Mouse (Mus musculus) heart, embryonic 13.5 days (tissue): ENCODE data around the gene Ttll3. TPM values are rescaled to one million over a fixed set of nuclear protein-coding genes. Genes with fewer than 3 reads are reported as not detected.

Experiments
- ATAC-seq: fragments of 200-750 bp; cut with Nextera tagmentation; 2 replicates; pipeline ENCODE4 v1.8.0; 2017; ENCODE audit warnings: moderate TSS enrichment; ENCODE audit not compliant: insufficient number of reproducible peaks, low FRiP score, low TSS enrichment; ENCODE audit errors: extremely low read depth
- H3K27ac ChIP-seq: fragments of 300-500 bp; sonication (generic); replicated peaks from 2 replicates; pipeline ENCODE4 v1.5.1; 2015; ENCODE audit warnings: moderate library complexity, mild to moderate bottlenecking, inconsistent platforms
- H3K27me3 ChIP-seq: fragments of 300-500 bp; sonication (generic); replicated peaks from 2 replicates; pipeline ENCODE4 v1.6.1; 2015; ENCODE audit warnings: mild to moderate bottlenecking, inconsistent platforms
- H3K36me3 ChIP-seq: fragments of 300-500 bp; sonication (generic); 2 replicates; pipeline ENCODE4 v1.6.1; 2015; ENCODE audit warnings: mild to moderate bottlenecking, inconsistent platforms
- H3K4me1 ChIP-seq: fragments of 300-500 bp; sonication (generic); 2 replicates; pipeline ENCODE4 v1.6.1; 2015; ENCODE audit warnings: inconsistent platforms
- H3K4me2 ChIP-seq: fragments of 300-500 bp; sonication (generic); 2 replicates; pipeline ENCODE4 v1.6.1; 2015; ENCODE audit warnings: inconsistent platforms, mild to moderate bottlenecking, moderate library complexity
- H3K4me3 ChIP-seq: fragments of 300-500 bp; sonication (generic); 2 replicates; pipeline ENCODE4 v1.5.1; 2015; ENCODE audit warnings: moderate library complexity, mild to moderate bottlenecking, inconsistent platforms
- H3K9ac ChIP-seq: fragments of 300-500 bp; sonication (generic); 2 replicates; pipeline ENCODE4 v1.6.1; 2015; ENCODE audit warnings: inconsistent platforms, mild to moderate bottlenecking, moderate library complexity
- H3K9me3 ChIP-seq: fragments of 300-500 bp; sonication (generic); 2 replicates; pipeline ENCODE4 v1.6.1; 2016; ENCODE audit warnings: inconsistent platforms
- WGBS: fragments of 180-500 bp; shearing (Covaris S2); methylation state at CpG from one replicate; pipeline ENCODE4 v1.1.7; 2015; ENCODE audit warnings: mixed read lengths; 5-methylcytosine and 5-hydroxymethylcytosine counted together
- polyA plus RNA-seq: library from polyadenylated mRNA; unstranded; fragments of >200 nt; fragmentation: Nextera tagmentation; extraction: Ambion mirVana; gene quantifications from 2 replicates; pipeline ENCODE4 v1.2.1, GENCODE M21; 2015

The Ttll3 gene
- polyA plus RNA-seq, 1 experiment from 2014 or later: 2.0 TPM

DNA sequence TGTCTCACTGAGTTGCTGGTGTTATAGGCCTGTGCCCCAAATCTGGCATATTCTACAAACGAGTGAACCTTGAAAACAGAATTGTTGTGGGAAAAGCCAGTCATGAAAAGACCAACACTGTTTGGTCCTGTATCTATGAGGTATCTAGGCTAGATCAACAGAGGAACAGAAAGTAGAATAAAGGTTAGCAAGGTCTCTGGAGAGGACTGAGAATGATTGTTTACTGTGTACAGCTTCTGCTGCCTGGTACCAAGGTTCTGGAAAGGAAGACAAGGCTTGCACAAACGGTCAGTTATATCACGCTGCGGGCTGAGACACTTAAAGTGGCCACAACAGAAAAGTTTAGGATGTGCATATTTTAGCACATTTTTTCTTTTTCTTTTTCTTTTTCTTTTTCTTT is 37.6 kb downstream of the Ttll3 start:
- Histone ChIP-seq H3K36me3 (no peaks in the 10 kb centered on the region), H3K9me3 (peaks cover 4% of the 10 kb centered on the region; the same call in 1 of the 2 replicates), H3K4me2 (no peak overlapping the region), H3K9ac (no peak overlapping the region), H3K4me3 (no peak overlapping the region), H3K27ac (no peak overlapping the region), H3K27me3 (no peaks in the 10 kb centered on the region), H3K4me1 (no peaks in the 10 kb centered on the region)
- no peak for ATAC-seq
- WGBS: 89% methylated on average over 4 of the region's 4 CpGs

DNA sequence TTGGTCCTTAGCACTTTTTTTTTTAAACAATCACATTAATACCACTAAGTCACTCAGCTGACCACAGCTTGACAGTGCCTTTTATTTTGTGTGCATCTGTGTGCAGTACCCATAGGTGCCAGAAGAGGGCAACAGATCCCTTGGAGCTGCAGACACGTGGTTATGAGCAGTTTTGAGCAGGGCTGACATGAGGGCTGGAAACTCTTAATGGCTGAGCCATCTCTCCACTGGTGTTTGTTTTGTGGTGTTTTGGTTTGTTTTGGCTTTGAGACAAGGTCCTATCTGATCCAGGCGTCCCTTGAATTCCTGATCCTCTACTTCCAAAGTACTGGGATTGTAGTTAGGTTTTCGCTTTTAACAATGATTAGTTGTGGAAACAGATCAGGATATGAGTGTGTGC is 38.3 kb downstream of the Ttll3 start:
- no peak for ATAC-seq
- no peak overlapping the region for H3K9ac ChIP-seq
- no peak overlapping the region for H3K4me2 ChIP-seq
- no peaks in the 10 kb centered on the region for H3K36me3 ChIP-seq
- H3K27ac ChIP-seq: no peak overlapping the region
- peaks cover 4% of the 10 kb centered on the region; the same call in 1 of the 2 replicates for H3K9me3 ChIP-seq
- no peaks in the 10 kb centered on the region for H3K27me3 ChIP-seq
- 0 out of 2 replicates have a peak, but pooled peaks cover 4% of the 10 kb centered on the region for H3K4me1 ChIP-seq
- H3K4me3 ChIP-seq: no peak overlapping the region
- 48% methylated on average over 3 of the region's 3 CpGs for WGBS

DNA sequence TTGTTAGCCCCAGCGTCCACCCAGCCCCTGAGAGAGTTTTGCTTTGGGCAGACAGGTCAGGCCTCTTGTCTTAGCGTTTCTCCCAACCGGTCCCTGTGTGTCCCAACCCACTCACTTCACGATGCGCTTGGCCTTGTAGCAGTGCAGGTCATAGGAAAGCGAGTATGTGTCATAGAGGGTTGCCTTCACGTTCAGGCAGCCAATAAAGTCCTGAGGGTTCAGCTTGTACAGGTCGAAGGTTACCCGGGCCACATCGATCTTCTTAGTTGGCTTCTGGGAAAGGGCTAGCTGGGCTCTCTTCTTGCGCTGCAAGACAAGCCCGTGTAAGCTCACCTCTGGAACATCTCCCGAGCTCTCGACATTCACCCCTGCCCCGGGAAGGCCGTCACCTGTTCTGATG is 38.9 kb downstream of the Ttll3 start:
- H3K27me3 ChIP-seq: no peaks in the 10 kb centered on the region
- no peak for ATAC-seq
- H3K9ac ChIP-seq: no peak overlapping the region
- H3K36me3 ChIP-seq: no peaks in the 10 kb centered on the region
- H3K9me3 ChIP-seq: peaks cover 4% of the 10 kb centered on the region; the same call in 1 of the 2 replicates
- 85% methylated on average over 16 of the region's 16 CpGs for WGBS
- H3K27ac ChIP-seq: no peak overlapping the region
- 0 out of 2 replicates have a peak, but pooled peaks cover 4% of the 10 kb centered on the region for H3K4me1 ChIP-seq
- no peak overlapping the region for H3K4me2 ChIP-seq
- H3K4me3 ChIP-seq: no peak overlapping the region

DNA sequence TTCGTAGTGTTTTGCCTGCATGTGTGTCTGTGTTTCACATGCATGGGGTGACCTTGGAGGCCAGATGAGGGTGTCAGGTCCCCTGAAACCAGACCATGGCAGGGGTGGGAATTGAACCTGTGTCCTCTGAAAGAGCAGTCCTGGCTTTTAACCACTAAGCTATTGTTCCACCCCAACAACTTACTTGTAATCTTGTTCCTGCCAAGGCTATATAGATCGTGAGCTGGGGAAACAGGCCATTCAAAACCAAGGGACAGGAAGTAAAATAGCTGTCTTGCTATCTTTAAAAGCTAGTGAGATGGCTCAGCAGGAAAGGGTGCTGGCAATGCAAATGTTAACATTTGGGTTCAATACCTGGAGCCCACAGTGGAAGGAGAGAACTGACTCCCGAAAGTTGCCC is 40.9 kb downstream of the Ttll3 start:
- Histone ChIP-seq H3K27ac (no peak overlapping the region), H3K27me3 (no peaks in the 10 kb centered on the region), H3K4me2 (no peak overlapping the region), H3K4me1 (0 out of 2 replicates have a peak, but pooled peaks cover 4% of the 10 kb centered on the region), H3K9me3 (peaks cover 4% of the 10 kb centered on the region; the same call in 1 of the 2 replicates), H3K36me3 (no peaks in the 10 kb centered on the region), H3K4me3 (no peak overlapping the region), H3K9ac (no peak overlapping the region)
- 68% methylated on average over 3 of the region's 3 CpGs for WGBS
- ATAC-seq: no peak

DNA sequence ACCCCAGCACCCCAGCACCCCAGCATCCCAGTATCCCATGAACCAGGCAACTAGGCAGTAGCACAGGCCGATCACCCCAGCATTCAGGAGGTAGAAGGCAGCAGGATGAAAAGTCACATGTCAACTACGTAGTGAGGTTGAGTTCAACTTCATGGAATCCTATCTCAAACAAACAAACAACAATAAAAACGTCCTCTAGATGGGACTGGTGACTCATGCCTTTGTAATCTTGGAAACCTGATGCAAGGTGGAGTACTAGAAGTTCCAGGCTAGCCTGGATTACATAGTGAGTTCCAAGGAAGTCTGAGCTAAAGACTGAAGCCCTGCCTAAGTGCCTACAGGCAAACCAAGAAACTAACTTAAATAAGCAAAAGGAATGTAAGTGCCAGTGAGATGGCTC is 41.8 kb downstream of the Ttll3 start:
- no peak overlapping the region for H3K9ac ChIP-seq
- H3K27ac ChIP-seq: no peak overlapping the region
- H3K4me2 ChIP-seq: no peak overlapping the region
- no peaks in the 10 kb centered on the region for H3K36me3 ChIP-seq
- no peak for ATAC-seq
- H3K4me1 ChIP-seq: 0 out of 2 replicates have a peak, but pooled peaks cover 4% of the 10 kb centered on the region
- 44% methylated on average over 3 of the region's 3 CpGs for WGBS
- peaks cover 2% of the 10 kb centered on the region; the same call in 1 of the 2 replicates for H3K27me3 ChIP-seq
- peaks cover 4% of the 10 kb centered on the region; the same call in 1 of the 2 replicates for H3K9me3 ChIP-seq
- H3K4me3 ChIP-seq: no peak overlapping the region

DNA sequence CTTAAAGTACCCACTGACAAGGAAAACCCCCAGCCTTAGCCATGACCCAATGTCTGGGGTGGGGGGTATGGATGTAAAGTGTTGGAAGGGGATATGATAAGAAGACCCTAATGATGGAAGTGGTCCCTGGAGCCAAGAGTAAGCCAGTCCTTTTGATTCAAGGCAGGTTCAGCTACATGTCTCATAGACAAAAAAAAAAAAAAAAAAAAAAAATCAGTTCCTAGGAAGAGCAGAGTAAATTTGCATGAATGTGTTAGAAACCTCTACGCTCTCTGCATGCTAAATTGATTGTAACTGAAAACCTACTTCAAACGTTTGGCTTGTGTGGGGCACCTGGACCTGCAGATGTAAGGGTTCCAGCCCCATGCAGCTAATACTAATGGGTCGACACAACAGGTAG is 42.7 kb downstream of the Ttll3 start:
- Histone ChIP-seq H3K27ac (no peak overlapping the region), H3K9ac (no peak overlapping the region), H3K4me1 (0 out of 2 replicates have a peak, but pooled peaks cover 4% of the 10 kb centered on the region), H3K27me3 (peaks cover 2% of the 10 kb centered on the region; the same call in 1 of the 2 replicates), H3K9me3 (peaks cover 4% of the 10 kb centered on the region; the same call in 1 of the 2 replicates), H3K36me3 (no peaks in the 10 kb centered on the region), H3K4me3 (no peak overlapping the region), H3K4me2 (no peak overlapping the region)
- 57% methylated on average over 3 of the region's 3 CpGs for WGBS
- ATAC-seq: no peak

DNA sequence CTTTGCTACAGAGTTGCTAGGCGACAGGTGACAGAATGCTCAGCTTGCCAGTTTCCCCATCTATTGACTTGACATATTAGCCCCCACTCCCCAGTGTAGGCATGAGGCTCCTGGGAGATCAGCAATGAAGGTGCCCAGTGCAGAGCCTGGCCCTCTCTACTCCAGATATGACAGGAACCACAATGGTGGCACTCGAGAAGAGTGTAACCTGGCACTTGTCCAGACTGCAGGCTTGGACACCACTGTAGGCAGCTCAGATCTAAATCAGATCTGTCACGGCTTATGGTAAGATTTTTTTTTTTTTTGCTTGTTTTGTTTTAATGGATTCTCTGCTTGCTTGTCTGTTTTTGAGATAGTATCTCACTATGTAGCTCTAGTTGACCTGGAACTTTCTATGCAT is 44.6 kb downstream of the Ttll3 start:
- Histone ChIP-seq H3K4me3 (no peak overlapping the region), H3K27ac (no peak overlapping the region), H3K4me2 (no peak overlapping the region), H3K27me3 (peaks cover 6% of the 10 kb centered on the region; the same call in 1 of the 2 replicates), H3K36me3 (no peaks in the 10 kb centered on the region), H3K4me1 (0 out of 2 replicates have a peak, but pooled peaks cover 4% of the 10 kb centered on the region), H3K9me3 (no peaks in the 10 kb centered on the region), H3K9ac (no peak overlapping the region)
- no peak for ATAC-seq
- WGBS: 62% methylated on average over 3 of the region's 3 CpGs

DNA sequence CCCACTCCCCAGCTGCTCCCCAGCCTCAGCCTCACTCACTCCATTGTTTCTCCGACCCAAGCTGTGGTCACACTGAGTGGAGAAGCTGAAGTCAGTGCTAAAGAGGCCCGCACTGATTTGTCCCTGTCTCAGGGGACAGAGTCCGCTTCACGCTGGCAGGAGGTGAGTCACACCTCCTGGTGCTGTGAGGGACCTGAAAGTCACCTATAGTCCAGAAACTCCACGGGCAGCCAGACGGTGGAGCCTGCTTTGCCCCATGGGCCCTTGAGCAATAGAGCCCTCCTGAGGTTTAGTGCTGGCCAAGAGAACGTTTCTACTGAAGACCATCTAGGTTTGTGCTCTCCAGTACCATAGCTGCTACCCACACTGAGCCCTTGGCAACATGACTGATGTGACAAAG is 45.6 kb downstream of the Ttll3 start:
- 0 out of 2 replicates have a peak, but pooled peaks cover 4% of the 10 kb centered on the region for H3K4me1 ChIP-seq
- H3K4me3 ChIP-seq: no peak overlapping the region
- H3K9me3 ChIP-seq: no peaks in the 10 kb centered on the region
- no peak overlapping the region for H3K9ac ChIP-seq
- WGBS: 67% methylated on average over 7 of the region's 7 CpGs
- no peak overlapping the region for H3K4me2 ChIP-seq
- peaks cover 8% of the 10 kb centered on the region; the same call in 1 of the 2 replicates for H3K27me3 ChIP-seq
- H3K36me3 ChIP-seq: no peaks in the 10 kb centered on the region
- no peak overlapping the region for H3K27ac ChIP-seq
- no peak for ATAC-seq

DNA sequence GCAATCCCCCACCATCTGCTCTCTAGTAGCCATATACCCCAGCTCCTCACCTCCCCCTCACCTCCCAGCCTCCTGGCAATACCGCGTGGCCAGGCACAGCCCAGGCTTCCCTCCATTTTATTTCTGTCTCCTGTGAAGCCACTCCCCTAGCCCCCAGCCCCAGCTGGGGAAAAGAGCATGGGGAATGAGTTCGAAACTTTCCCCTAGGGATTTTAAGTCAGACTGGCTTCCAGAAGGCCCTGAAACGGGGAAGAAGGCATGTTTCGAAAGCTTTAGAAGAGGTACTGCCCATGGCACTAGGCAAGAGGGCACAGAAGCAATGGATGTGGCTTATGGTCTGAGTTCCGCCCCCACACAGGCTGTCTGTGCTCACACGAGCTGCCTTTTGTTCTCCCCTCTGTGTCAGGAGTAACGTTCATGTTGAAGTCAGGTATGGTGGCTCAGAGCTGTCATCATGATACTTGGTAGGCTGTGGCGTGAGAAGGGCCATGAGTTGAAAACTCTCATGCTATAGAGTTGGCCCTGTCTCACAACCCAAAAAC is 46.7 kb downstream of the Ttll3 start, which contains the start of gene Cidec:
TSS of gene Cidec (minus strand) at position 97 of the 542 bp plus-strand sequence.
- no peaks in the 10 kb centered on the region for H3K9me3 ChIP-seq
- no peak within 1 kb of the TSS for H3K4me2 ChIP-seq
- 72% methylated on average over 9 of the region's 9 CpGs for WGBS
- no peak within 1 kb of the TSS for H3K4me3 ChIP-seq
- no peak for ATAC-seq
- H3K36me3 ChIP-seq: no peaks in the 10 kb centered on the region
- H3K9ac ChIP-seq: no peak within 1 kb of the TSS
- H3K27me3 ChIP-seq: peaks cover 10% of the 10 kb centered on the region; the same call in 1 of the 2 replicates
- 0 out of 2 replicates have a peak, but pooled peaks cover 4% of the 10 kb centered on the region for H3K4me1 ChIP-seq
- H3K27ac ChIP-seq: no peak within 1 kb of the TSS

DNA sequence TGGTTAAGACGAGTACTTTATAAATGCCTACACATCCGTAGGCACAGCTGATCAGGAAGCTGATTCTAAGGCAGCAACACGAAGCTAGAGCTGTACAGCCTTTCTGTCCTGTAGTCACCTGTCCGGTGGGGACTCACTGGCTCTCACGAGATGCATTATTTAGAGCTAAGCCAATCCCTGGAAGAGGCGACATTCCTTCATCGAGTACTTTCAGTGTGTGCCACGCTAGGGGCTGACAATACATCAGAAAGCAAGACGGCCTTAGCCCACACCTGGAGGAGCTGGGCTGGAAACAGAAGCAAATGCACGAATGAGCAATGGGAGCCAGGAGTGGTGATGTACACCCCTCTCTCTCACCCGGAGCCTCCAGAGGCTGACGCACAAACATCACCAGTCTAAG is 48.1 kb downstream of the Ttll3 start:
- Histone ChIP-seq H3K27me3 (peaks cover 10% of the 10 kb centered on the region; the same call in 1 of the 2 replicates), H3K4me3 (no peak overlapping the region), H3K36me3 (no peaks in the 10 kb centered on the region), H3K27ac (no peak overlapping the region), H3K4me2 (no peak overlapping the region), H3K4me1 (0 out of 2 replicates have a peak, but pooled peaks cover 2% of the 10 kb centered on the region), H3K9me3 (no peaks in the 10 kb centered on the region), H3K9ac (no peak overlapping the region)
- no peak for ATAC-seq
- 63% methylated on average over 12 of the region's 12 CpGs for WGBS

DNA sequence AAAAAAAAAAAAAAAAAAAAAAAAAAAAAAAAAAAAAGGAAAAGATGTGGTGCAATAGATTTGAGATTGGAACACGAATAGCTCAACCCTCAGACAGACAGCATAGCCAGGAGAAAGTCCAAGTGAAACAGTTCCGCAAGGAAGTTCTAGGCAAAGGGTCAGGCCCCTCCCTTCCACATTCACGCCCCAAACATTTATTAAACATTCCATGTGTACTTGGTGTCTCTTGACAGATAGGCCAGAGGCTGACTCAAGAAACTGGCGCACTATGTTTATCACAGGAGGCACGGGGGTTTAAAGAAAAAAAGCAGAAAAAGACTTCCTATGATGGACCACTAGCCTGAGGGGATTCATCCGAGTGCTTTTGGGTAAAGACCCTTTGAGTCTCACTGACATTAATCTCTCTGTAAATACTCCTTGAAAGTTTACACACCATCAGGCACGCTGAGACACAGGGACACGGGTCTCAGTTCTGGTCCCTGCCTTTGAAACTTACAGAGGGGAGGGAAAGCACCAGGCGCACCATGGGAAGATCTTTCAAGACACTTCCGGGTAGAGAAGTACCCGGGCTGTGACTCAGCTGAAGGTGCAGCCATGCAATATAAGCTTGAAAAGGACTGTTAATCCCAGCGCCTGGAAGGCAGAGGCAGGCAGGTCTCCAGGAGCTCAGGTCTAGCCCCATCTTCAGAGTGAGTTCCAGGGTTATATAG is 49.8 kb downstream of the Ttll3 start:
- Histone ChIP-seq H3K4me2 (no peak overlapping the region), H3K4me1 (peaks cover 9% of the 10 kb centered on the region), H3K9me3 (no peaks in the 10 kb centered on the region), H3K4me3 (no peak overlapping the region), H3K27ac (no peak overlapping the region), H3K9ac (no peak overlapping the region), H3K36me3 (no peaks in the 10 kb centered on the region), H3K27me3 (peaks cover 10% of the 10 kb centered on the region; the same call in 1 of the 2 replicates)
- no peak for ATAC-seq
- WGBS: 53% methylated on average over 12 of the region's 12 CpGs
